Mouse (Mus musculus) left cerebral cortex, adult 6 months (tissue): Measurements from ENCODE around the gene Set. TPM values are rescaled to one million over a fixed set of nuclear protein-coding genes. Genes with fewer than 3 reads are reported as not detected.

Experiments
- long read RNA-seq, 2 experiments: library from polyadenylated mRNA; unstranded; transcript quantifications; one replicate each; pipeline ENCODE4 v2.0.0; 2019 to 2020
- polyA plus RNA-seq: library from polyadenylated mRNA; unstranded; fragments of <200 nt; fragmentation: Nextera tagmentation; gene quantifications from 2 replicates; pipeline ENCODE4 v1.2.3, GENCODE M21; 2021

Gene Set
- 171 and 208 TPM in 2 replicates for polyA plus RNA-seq
- long read RNA-seq, experiment 1, transcript Set-202 (8 exons, 2,824 nt) = minor isoform, 25 of 169 reads
- long read RNA-seq, experiment 1, transcript Set-201 (8 exons, 2,834 nt) = major isoform, 114 of 169 reads
- long read RNA-seq, experiment 1, partial matches to known transcripts = 22 of 169 reads
- long read RNA-seq, experiment 1, other reads (novel, unspliced or antisense) = 5 of 169 reads
- long read RNA-seq, experiment 2, transcript Set-202 (8 exons, 2,824 nt) = minor isoform, 14 of 360 reads
- long read RNA-seq, experiment 2, transcript Set-201 (8 exons, 2,834 nt) = major isoform, 29 of 360 reads
- long read RNA-seq, experiment 2, partial matches to known transcripts = 23 of 360 reads
- long read RNA-seq, experiment 2, other reads (novel, unspliced or antisense) = 292 of 360 reads

GRCm38 (mm10) chr2:30057223-30057904, at the start of gene Set:
Gene Set, plus strand, starts transcription at chr2:30057378.

DNA sequence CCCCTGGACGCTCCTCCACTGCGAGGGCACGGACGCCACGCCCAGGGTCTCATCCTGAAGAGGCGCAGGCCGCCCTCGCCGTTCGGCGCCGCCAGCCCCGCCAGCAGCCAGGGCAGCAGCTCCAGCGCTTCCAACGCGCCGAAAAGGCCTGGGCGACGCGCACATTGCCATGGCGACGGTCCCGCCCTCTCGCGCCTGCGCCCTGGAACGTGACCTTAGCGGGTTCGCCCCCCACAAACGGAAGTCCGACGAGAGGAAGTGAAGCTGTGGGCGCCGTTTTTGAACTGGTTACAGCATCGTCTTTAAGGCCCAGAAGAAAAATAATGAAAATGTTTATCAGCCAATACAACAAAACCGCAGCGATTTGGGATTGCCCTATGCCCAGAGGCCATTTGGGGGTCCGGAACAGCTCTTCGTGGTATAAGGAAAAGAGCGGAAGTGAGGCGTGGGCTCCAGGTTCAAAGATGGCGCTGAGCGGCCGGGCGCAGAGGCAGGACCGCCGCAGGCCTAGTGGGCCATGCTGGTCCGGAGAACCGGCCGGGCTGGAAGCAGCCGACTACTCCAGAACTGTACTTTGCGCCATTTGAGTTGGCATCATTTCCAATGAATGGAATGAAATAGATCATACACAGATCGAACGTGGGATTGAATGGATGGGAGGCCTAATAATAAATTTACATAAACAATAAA, 8.3 kb upstream of the Set start, which contains the start of gene Wdr34:
TSS of gene Wdr34 (minus strand) at position 183 of the 690 bp plus-strand sequence.

DNA sequence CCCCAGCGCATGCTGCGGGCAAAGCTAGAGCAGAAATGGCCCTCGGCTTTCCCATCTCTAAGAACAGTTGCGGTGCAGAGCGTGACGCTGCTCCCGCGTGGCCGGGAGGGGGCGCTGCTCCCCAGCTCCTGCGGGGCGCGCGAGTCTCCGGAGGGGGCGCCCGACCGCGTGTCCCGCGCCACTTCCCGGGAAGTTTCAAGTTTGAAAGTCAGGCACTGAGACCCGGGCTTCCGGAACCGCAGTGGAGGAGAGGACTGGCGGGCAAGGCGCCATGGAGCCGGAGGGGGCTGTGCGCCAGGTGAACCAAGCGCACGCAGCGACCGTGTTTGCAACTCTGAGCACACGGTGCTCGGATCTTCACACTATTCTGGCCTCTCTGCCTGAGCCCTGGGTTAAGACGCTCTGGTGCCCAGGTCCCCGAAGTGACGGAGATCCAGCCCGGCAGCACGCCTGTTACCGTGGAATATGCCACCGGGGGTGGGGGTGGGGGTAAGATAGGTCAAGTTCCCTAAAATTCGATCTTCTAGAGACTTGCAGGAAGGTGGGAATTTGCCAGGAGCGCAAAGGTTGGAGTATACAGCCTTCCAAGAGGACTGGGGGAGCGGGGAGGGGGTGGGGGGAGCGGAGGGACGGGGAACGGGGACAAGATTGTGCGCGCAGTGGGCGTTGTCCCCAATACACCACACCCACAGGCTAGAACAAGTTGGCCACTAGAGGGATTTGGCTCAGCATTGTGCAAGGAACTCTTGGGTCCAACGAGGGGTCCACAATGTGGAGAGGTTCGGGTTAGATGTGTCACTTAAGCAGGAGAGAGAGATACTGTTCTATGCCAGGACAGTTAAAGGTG, 20.5 kb downstream of the Set start, which contains the start of gene Pkn3:
TSS of gene Pkn3 (plus strand) at position 183 of the 847 bp plus-strand sequence.

GRCm38 (mm10) chr2:30093471-30094207, 36.5 kb downstream of the Set start, which contains the start of gene Zdhhc12:
Gene Zdhhc12, minus strand, starts transcription at chr2:30093648.

Other genes starting within 250 kb of the Set start
- gene Urm1, start 237.3 kb upstream of the Set start, polyA plus RNA-seq = 3.7 and 16.1 TPM in 2 replicates
- 3.0 and 3.1 TPM in 2 replicates for gene Cercam, start 188.2 kb upstream of the Set start, polyA plus RNA-seq
- 15.1 and 19.9 TPM in 2 replicates for gene Odf2, start 168.2 kb upstream of the Set start, polyA plus RNA-seq
- 32.0 and 33.9 TPM in 2 replicates for gene Gle1, start 122.0 kb upstream of the Set start, polyA plus RNA-seq
- 113 and 146 TPM in 2 replicates for gene Sptan1, start 91.8 kb upstream of the Set start, polyA plus RNA-seq
- 38.6 and 50.8 TPM in 2 replicates for gene Wdr34, start 8.5 kb upstream of the Set start, polyA plus RNA-seq
- gene Pkn3, start 20.3 kb downstream of the Set start, polyA plus RNA-seq = 0.41 and 0.72 TPM in 2 replicates
- gene Zdhhc12, start 36.3 kb downstream of the Set start, polyA plus RNA-seq = 18.0 and 20.6 TPM in 2 replicates
- gene Zer1, start 67.2 kb downstream of the Set start, polyA plus RNA-seq = 13.9 and 19.7 TPM in 2 replicates
- gene Tbc1d13, start 76.4 kb downstream of the Set start, polyA plus RNA-seq = 18.8 and 21.8 TPM in 2 replicates
- gene Endog, start 114.1 kb downstream of the Set start, polyA plus RNA-seq = 14.1 and 47.6 TPM in 2 replicates
- gene Spout1, start 121.1 kb downstream of the Set start, polyA plus RNA-seq = 27.2 and 33.7 TPM in 2 replicates
- 6.5 and 7.9 TPM in 2 replicates for gene Kyat1, start 148.5 kb downstream of the Set start, polyA plus RNA-seq
- gene Lrrc8a, start 180.3 kb downstream of the Set start, polyA plus RNA-seq = 41.0 and 44.2 TPM in 2 replicates
- 0.04 and 0.09 TPM in 2 replicates for gene Gm28035, start 183.2 kb downstream of the Set start, polyA plus RNA-seq
- 10.2 and 14.2 TPM in 2 replicates for gene Phyhd1, start 208.8 kb downstream of the Set start, polyA plus RNA-seq
- gene Gm28038, start 223.7 kb downstream of the Set start, polyA plus RNA-seq = not detected in 2 replicates
- gene Dolk, start 229.0 kb downstream of the Set start, polyA plus RNA-seq = 26.3 and 30.3 TPM in 2 replicates
- gene Nup188, start 229.0 kb downstream of the Set start, polyA plus RNA-seq = 6.7 and 8.8 TPM in 2 replicates